In genomic region chr5:47975795-47976194, GRCm38 (mm10) we compare ENCODE assay signal across 19 mouse cellular contexts. TPM values are rescaled to one million over a fixed set of nuclear protein-coding genes. Genes with fewer than 3 reads are reported as not detected.
DNase-seq lines count a peak whose midpoint lies in the region; ATAC-seq and TF ChIP-seq lines count a peak whose summit lies in the region.
"Had no signal": no experiment of that assay in that cellular context is flagged by ENCODE, and none has a peak within 500 bp of the region (broad histone marks: within the 10 kb centered on the region; RNA-seq: fewer than 3 reads in every experiment).

No protein-coding gene starts in this region.

- TF ChIP-seq CTCF in left cerebral cortex, adult 2 months (IDR thresholded peaks at IDR 0.05): no peak

- no peaks in the 10 kb centered on the region for H3K4me1 ChIP-seq in forebrain, embryonic 12.5 days
- peaks cover 3% of the 10 kb centered on the region; the same call in 1 of the 2 replicates for H3K4me1 ChIP-seq in forebrain, embryonic 10.5 days
- H3K4me1 ChIP-seq in forebrain, embryonic 14.5 days (ENCODE audit: control insufficient read depth, insufficient read depth, low read length): no peaks in the 10 kb centered on the region
- H3K4me1 ChIP-seq in midbrain, embryonic 13.5 days (replicated peaks): no peaks in the 10 kb centered on the region
- H3K4me1 ChIP-seq: limb, embryonic 12.5 days; stomach, embryonic 15.5 days had no signal

- H3K27me3 ChIP-seq in forebrain, embryonic 12.5 days: no peaks in the 10 kb centered on the region
- H3K27me3 ChIP-seq in forebrain, embryonic 10.5 days (ENCODE audit: poor library complexity, severe bottlenecking): no peaks in the 10 kb centered on the region
- no peaks in the 10 kb centered on the region for H3K27me3 ChIP-seq in forebrain, embryonic 14.5 days (replicated peaks; ENCODE audit: control insufficient read depth, insufficient read depth, low read length)
- H3K27me3 ChIP-seq in midbrain, embryonic 13.5 days: no peaks in the 10 kb centered on the region
- H3K27me3 ChIP-seq: stomach, embryonic 15.5 days had no signal

- H3K4me2 ChIP-seq in forebrain, embryonic 12.5 days: no peak overlapping the region
- H3K4me2 ChIP-seq in forebrain, embryonic 14.5 days (ENCODE audit: low read length): no peak overlapping the region
- no peak overlapping the region for H3K4me2 ChIP-seq in midbrain, embryonic 13.5 days (replicated peaks)
- H3K4me2 ChIP-seq: heart, embryonic 11.5 days; limb, embryonic 12.5 days; stomach, embryonic 15.5 days had no signal

- DNase-seq in forebrain, embryonic 10.5 days (ENCODE audit: extremely low spot score, low spot score): no peak
- peak; percentile 28 for DNase-seq in left cerebral cortex, postnatal 4 days
- DNase-seq in left cerebral cortex, adult 2 months (ENCODE audit: extremely low spot score in 1 of 2, low spot score in 2 of 2): no peak
- DNase-seq in forebrain, embryonic 14.5 days (ENCODE audit: low spot score): peak; percentile 21
- DNase-seq in lung, adult 18-20 months: no peak
- no peak for DNase-seq in lung, postnatal 14 days
- DNase-seq: gastrocnemius, postnatal 36 days; kidney, adult 11 months; kidney, postnatal 10 days; lung, postnatal 10 days; thymus, adult 2 months had no signal

- H3K9me3 ChIP-seq in forebrain, embryonic 12.5 days: no peaks in the 10 kb centered on the region
- H3K9me3 ChIP-seq in forebrain, embryonic 10.5 days: 0 out of 2 replicates have a peak, but pooled peaks cover 6% of the 10 kb centered on the region
- no peaks in the 10 kb centered on the region for H3K9me3 ChIP-seq in forebrain, embryonic 14.5 days (replicated peaks; ENCODE audit: control insufficient read depth, low read length)
- no peaks in the 10 kb centered on the region for H3K9me3 ChIP-seq in midbrain, embryonic 13.5 days
- H3K9me3 ChIP-seq: limb, embryonic 12.5 days; stomach, embryonic 15.5 days had no signal

- H3K9ac ChIP-seq in forebrain, embryonic 12.5 days: no peak overlapping the region
- no peak overlapping the region for H3K9ac ChIP-seq in forebrain, embryonic 14.5 days (ENCODE audit: low read length)
- H3K9ac ChIP-seq in midbrain, embryonic 13.5 days (replicated peaks): no peak overlapping the region
- H3K9ac ChIP-seq: limb, embryonic 12.5 days; liver, embryonic 14.5 days; stomach, embryonic 15.5 days had no signal

- peak; percentile 51; the same call in 1 of the 2 replicates for ATAC-seq in forebrain, embryonic 12.5 days (ENCODE audit: low FRiP score)
- peak; percentile 42; the same call in 1 of the 2 replicates for ATAC-seq in forebrain, embryonic 14.5 days
- peak; percentile 55; the same call in 1 of the 2 replicates for ATAC-seq in midbrain, embryonic 13.5 days

- intact Hi-C loops in left cerebral cortex, postnatal 4 days (cut with DNase I): no loop called here
- intact Hi-C loops in left cerebral cortex, adult 2 months (cut with DNase I): loop anchor here (5.0 kb wide), 1 partner anchor 958 kb away; no protein-coding TSS in a partner anchor

- WGBS in forebrain, embryonic 12.5 days: 85% methylated on average over 2 of the region's 2 CpGs
- 83% methylated on average over 2 of the region's 2 CpGs for WGBS in forebrain, embryonic 10.5 days
- WGBS in forebrain, embryonic 14.5 days: 69% methylated on average over 2 of the region's 2 CpGs
- WGBS in midbrain, embryonic 13.5 days: 59% methylated on average over 2 of the region's 2 CpGs

- no peak overlapping the region for H3K27ac ChIP-seq in forebrain, embryonic 12.5 days
- H3K27ac ChIP-seq in forebrain, embryonic 10.5 days: no peak overlapping the region
- H3K27ac ChIP-seq in left cerebral cortex, adult 2 months: no peak overlapping the region
- H3K27ac ChIP-seq in forebrain, embryonic 14.5 days (ENCODE audit: low read depth, low read length): no peak overlapping the region
- no peak overlapping the region for H3K27ac ChIP-seq in midbrain, embryonic 13.5 days
- H3K27ac ChIP-seq: layer of hippocampus, adult 2 months; limb, embryonic 12.5 days; liver, embryonic 14.5 days; stomach, embryonic 15.5 days had no signal

- H3K4me3 ChIP-seq in forebrain, embryonic 12.5 days (replicated peaks): no peak overlapping the region
- H3K4me3 ChIP-seq in forebrain, embryonic 10.5 days: no peak overlapping the region
- no peak overlapping the region for H3K4me3 ChIP-seq in left cerebral cortex, adult 2 months
- H3K4me3 ChIP-seq in forebrain, embryonic 14.5 days (ENCODE audit: low read depth, low read length): no peak overlapping the region
- no peak overlapping the region for H3K4me3 ChIP-seq in midbrain, embryonic 13.5 days (replicated peaks)
- H3K4me3 ChIP-seq: layer of hippocampus, adult 2 months; limb, embryonic 12.5 days; stomach, embryonic 15.5 days had no signal

- H3K36me3 ChIP-seq in forebrain, embryonic 12.5 days (replicated peaks): no peaks in the 10 kb centered on the region
- no peaks in the 10 kb centered on the region for H3K36me3 ChIP-seq in forebrain, embryonic 10.5 days (replicated peaks)
- no peaks in the 10 kb centered on the region for H3K36me3 ChIP-seq in forebrain, embryonic 14.5 days (ENCODE audit: control insufficient read depth, insufficient read depth, low read length)
- no peaks in the 10 kb centered on the region for H3K36me3 ChIP-seq in midbrain, embryonic 13.5 days
- H3K36me3 ChIP-seq: limb, embryonic 12.5 days; stomach, embryonic 15.5 days had no signal

RNA-seq across cellular contexts. Expression of gene Slit2, which starts 7.1 kb away (rescaled TPM):
- polyA plus RNA-seq in forebrain, embryonic 12.5 days (2016; fragmentation: Nextera tagmentation; extraction: Ambion mirVana): 34.0 and 35.5 TPM in 2 replicates
- polyA plus RNA-seq in forebrain, embryonic 10.5 days (2016; fragmentation: Nextera tagmentation; extraction: Ambion mirVana): 23.9 and 29.8 TPM in 2 replicates
- 10 to 100 TPM; 37.3 to 38.7 TPM for total RNA-seq in left cerebral cortex, postnatal 4 days (2021)
- 10 to 100 TPM; 39.4 to 41.2 TPM for total RNA-seq in left cerebral cortex, adult 2 months (2021)
- polyA plus RNA-seq in forebrain, embryonic 14.5 days (2014; fragmentation: Nextera tagmentation; extraction: Ambion mirVana): 10.0 and 11.3 TPM in 2 replicates
- polyA plus RNA-seq in midbrain, embryonic 13.5 days (2015; fragmentation: Nextera tagmentation; extraction: Ambion mirVana): 29.1 and 37.8 TPM in 2 replicates
- total RNA-seq: MEL had no signal

Comparison
In these comparisons a context has a peak if more than half of its experiments do, and no peak if none do; other contexts are left out.
1. DNase-seq: peak in left cerebral cortex, postnatal 4 days (single experiment) and forebrain, embryonic 14.5 days (single experiment); none in forebrain, embryonic 10.5 days (single experiment), left cerebral cortex, adult 2 months (0 of 2), lung, adult 18-20 months (0 of 2) and lung, postnatal 14 days (single experiment).
2. Peak in every context shown above with its lines, with median percentiles within 50 percentile points of each other: ATAC-seq.